Mouse (Mus musculus) granulocyte monocyte progenitor cell, adult 5-6 weeks (primary cell): ENCODE data around the gene Isoc2a. TPM values are rescaled to one million over a fixed set of nuclear protein-coding genes. Genes with fewer than 3 reads are reported as not detected.

Experiments used
- ATAC-seq: replicated peaks from 2 replicates; pipeline ENCODE4 v1.8.0; 2016; ENCODE audit warnings: mild to moderate bottlenecking, moderate TSS enrichment, inconsistent platforms; ENCODE audit not compliant: poor library complexity, severe bottlenecking
- total RNA-seq, 2 experiments: library from RNA; stranded (forward) in 1 of 2; stranded (reverse) in 1 of 2; fragments of 200-712, 200-1000 nt in 1 of 2; fragments of >200 nt in 1 of 2; fragmentation: Nextera tagmentation in 1 of 2; gene quantifications; 2 replicates each; pipeline ENCODE4 v1.2.3; 2014 to 2017

The Isoc2a gene
- total RNA-seq, 2 experiments from 2014 or later, result 5.3 to 10.7 TPM

- ATAC-seq, result no peak
These were observed 56.1 kb downstream of the Isoc2a start for GRCm38 (mm10) chr7:4933103-4933502.

- no peak for ATAC-seq
These were observed 57.4 kb downstream of the Isoc2a start for GRCm38 (mm10) chr7:4934160-4934914.

GRCm38 (mm10) chr7:4936832-4937231 is 59.9 kb downstream of the Isoc2a start:
- no peak for ATAC-seq

GRCm38 (mm10) chr7:4937392-4937791 is 60.4 kb downstream of the Isoc2a start:
- no peak for ATAC-seq

- ATAC-seq, result peak; percentile 65
These were observed 61.5 kb downstream of the Isoc2a start for GRCm38 (mm10) chr7:4938456-4938855.

GRCm38 (mm10) chr7:4940068-4940479 is 63.1 kb downstream of the Isoc2a start:
- ATAC-seq, result peak; percentile 56

- ATAC-seq, result no peak
These were observed 65.7 kb downstream of the Isoc2a start for GRCm38 (mm10) chr7:4942673-4943072.

- ATAC-seq, result peak; percentile 92
These were observed 66.4 kb downstream of the Isoc2a start for GRCm38 (mm10) chr7:4943223-4943815.

Other genes with a start within 250 kb of the Isoc2a start
Only the 30 nearest of the 34 such genes appear.
- gene Hspbp1, start 192.1 kb upstream of the Isoc2a start, total RNA-seq (2014; fragmentation: Nextera tagmentation), result 29.3 and 30.7 TPM in 2 replicates
- gene Hspbp1, start 192.1 kb upstream of the Isoc2a start, total RNA-seq (2017), result 21.9 and 23.7 TPM in 2 replicates
- gene Brsk1, start 186.5 kb upstream of the Isoc2a start, total RNA-seq (2014; fragmentation: Nextera tagmentation), result not detected in 2 replicates
- not detected in 2 replicates for gene Brsk1, start 186.5 kb upstream of the Isoc2a start, total RNA-seq (2017)
- gene Tmem150b, start 151.9 kb upstream of the Isoc2a start, total RNA-seq (2014; fragmentation: Nextera tagmentation), result 32.7 and 33.4 TPM in 2 replicates
- gene Tmem150b, start 151.9 kb upstream of the Isoc2a start, total RNA-seq (2017), result 13.5 and 18.5 TPM in 2 replicates
- gene Kmt5c, start 137.0 kb upstream of the Isoc2a start, total RNA-seq (2014; fragmentation: Nextera tagmentation), result 62.7 and 107 TPM in 2 replicates
- 58.5 and 74.7 TPM in 2 replicates for gene Kmt5c, start 137.0 kb upstream of the Isoc2a start, total RNA-seq (2017)
- gene Cox6b2, start 124.1 kb upstream of the Isoc2a start, total RNA-seq (2014; fragmentation: Nextera tagmentation), result 50.3 and 69.2 TPM in 2 replicates
- gene Cox6b2, start 124.1 kb upstream of the Isoc2a start, total RNA-seq (2017), result 28.9 and 30.7 TPM in 2 replicates
- not detected in 2 replicates for gene Fam71e2, start 105.9 kb upstream of the Isoc2a start, total RNA-seq (2014; fragmentation: Nextera tagmentation)
- not detected in 2 replicates for gene Fam71e2, start 105.9 kb upstream of the Isoc2a start, total RNA-seq (2017)
- gene Il11, start 94.3 kb upstream of the Isoc2a start, total RNA-seq (2014; fragmentation: Nextera tagmentation), result not detected in 2 replicates
- gene Il11, start 94.3 kb upstream of the Isoc2a start, total RNA-seq (2017), result not detected in 2 replicates
- gene Tmem190, start 94.2 kb upstream of the Isoc2a start, total RNA-seq (2014; fragmentation: Nextera tagmentation), result not detected in 2 replicates
- gene Tmem190, start 94.2 kb upstream of the Isoc2a start, total RNA-seq (2017), result not detected in 2 replicates
- 3.2 and 6.2 TPM in 2 replicates for gene Tmem238, start 87.5 kb upstream of the Isoc2a start, total RNA-seq (2014; fragmentation: Nextera tagmentation)
- gene Tmem238, start 87.5 kb upstream of the Isoc2a start, total RNA-seq (2017), result 4.6 and 7.6 TPM in 2 replicates
- 1,827 and 2,944 TPM in 2 replicates for gene Rpl28, start 84.3 kb upstream of the Isoc2a start, total RNA-seq (2014; fragmentation: Nextera tagmentation)
- gene Rpl28, start 84.3 kb upstream of the Isoc2a start, total RNA-seq (2017), result 828 and 1,139 TPM in 2 replicates
- 236 and 240 TPM in 2 replicates for gene Ube2s, start 64.6 kb upstream of the Isoc2a start, total RNA-seq (2014; fragmentation: Nextera tagmentation)
- 230 and 245 TPM in 2 replicates for gene Ube2s, start 64.6 kb upstream of the Isoc2a start, total RNA-seq (2017)
- not detected in 2 replicates for gene Shisa7, start 32.5 kb upstream of the Isoc2a start, total RNA-seq (2014; fragmentation: Nextera tagmentation)
- gene Shisa7, start 32.5 kb upstream of the Isoc2a start, total RNA-seq (2017), result not detected in 2 replicates
- gene Isoc2b, start 6.9 kb upstream of the Isoc2a start, total RNA-seq (2014; fragmentation: Nextera tagmentation), result 11.8 and 13.2 TPM in 2 replicates
- 43.0 and 72.6 TPM in 2 replicates for gene Isoc2b, start 6.9 kb upstream of the Isoc2a start, total RNA-seq (2017)
- gene Gm36210, start 29.4 kb downstream of the Isoc2a start, total RNA-seq (2014; fragmentation: Nextera tagmentation), result not detected in 2 replicates
- gene Gm36210, start 29.4 kb downstream of the Isoc2a start, total RNA-seq (2017), result not detected in 2 replicates
- 4.6 and 7.7 TPM in 2 replicates for gene Zfp628, start 38.1 kb downstream of the Isoc2a start, total RNA-seq (2014; fragmentation: Nextera tagmentation)
- gene Zfp628, start 38.1 kb downstream of the Isoc2a start, total RNA-seq (2017), result 1.0 and 1.2 TPM in 2 replicates
- gene Nat14, start 44.9 kb downstream of the Isoc2a start, total RNA-seq (2014; fragmentation: Nextera tagmentation), result 1.4 TPM in 1 of 2 replicates, not detected in the other
- not detected in 2 replicates for gene Nat14, start 44.9 kb downstream of the Isoc2a start, total RNA-seq (2017)
- not detected in 2 replicates for gene Ssc5d, start 48.6 kb downstream of the Isoc2a start, total RNA-seq (2014; fragmentation: Nextera tagmentation)
- 0.05 TPM in 1 of 2 replicates, not detected in the other for gene Ssc5d, start 48.6 kb downstream of the Isoc2a start, total RNA-seq (2017)
- not detected in 2 replicates for gene Sbk2, start 87.3 kb downstream of the Isoc2a start, total RNA-seq (2014; fragmentation: Nextera tagmentation)
- gene Sbk2, start 87.3 kb downstream of the Isoc2a start, total RNA-seq (2017), result not detected in 2 replicates
- not detected in 2 replicates for gene Sbk3, start 94.0 kb downstream of the Isoc2a start, total RNA-seq (2014; fragmentation: Nextera tagmentation)
- not detected in 2 replicates for gene Sbk3, start 94.0 kb downstream of the Isoc2a start, total RNA-seq (2017)
- 10.0 and 14.1 TPM in 2 replicates for gene Zfp579, start 119.0 kb downstream of the Isoc2a start, total RNA-seq (2014; fragmentation: Nextera tagmentation)
- 2.3 and 11.2 TPM in 2 replicates for gene Zfp579, start 119.0 kb downstream of the Isoc2a start, total RNA-seq (2017)
- 23.3 and 30.7 TPM in 2 replicates for gene Zfp524, start 137.3 kb downstream of the Isoc2a start, total RNA-seq (2014; fragmentation: Nextera tagmentation)
- 8.5 and 9.3 TPM in 2 replicates for gene Zfp524, start 137.3 kb downstream of the Isoc2a start, total RNA-seq (2017)
- 27.4 and 33.9 TPM in 2 replicates for gene Fiz1, start 137.5 kb downstream of the Isoc2a start, total RNA-seq (2014; fragmentation: Nextera tagmentation)
- 15.6 and 23.4 TPM in 2 replicates for gene Fiz1, start 137.5 kb downstream of the Isoc2a start, total RNA-seq (2017)
- not detected in 2 replicates for gene Gm44973, start 138.3 kb downstream of the Isoc2a start, total RNA-seq (2014; fragmentation: Nextera tagmentation)
- 7.5 TPM in 1 of 2 replicates, not detected in the other for gene Gm44973, start 138.3 kb downstream of the Isoc2a start, total RNA-seq (2017)
- gene Zfp865, start 143.2 kb downstream of the Isoc2a start, total RNA-seq (2014; fragmentation: Nextera tagmentation), result 15.2 and 18.2 TPM in 2 replicates
- gene Zfp865, start 143.2 kb downstream of the Isoc2a start, total RNA-seq (2017), result 8.4 and 11.2 TPM in 2 replicates
- 1.8 TPM in 1 of 2 replicates, not detected in the other for gene Ccdc106, start 143.4 kb downstream of the Isoc2a start, total RNA-seq (2014; fragmentation: Nextera tagmentation)
- not detected in 2 replicates for gene Ccdc106, start 143.4 kb downstream of the Isoc2a start, total RNA-seq (2017)
- not detected in 2 replicates for gene 4632433K11Rik, start 157.0 kb downstream of the Isoc2a start, total RNA-seq (2014; fragmentation: Nextera tagmentation)
- 0.57 and 1.2 TPM in 2 replicates for gene 4632433K11Rik, start 157.0 kb downstream of the Isoc2a start, total RNA-seq (2017)
- gene Zfp784, start 161.3 kb downstream of the Isoc2a start, total RNA-seq (2014; fragmentation: Nextera tagmentation), result 0.28 and 0.54 TPM in 2 replicates
- 0.98 and 1.1 TPM in 2 replicates for gene Zfp784, start 161.3 kb downstream of the Isoc2a start, total RNA-seq (2017)
- gene Zfp580, start 174.4 kb downstream of the Isoc2a start, total RNA-seq (2014; fragmentation: Nextera tagmentation), result 1.3 and 7.3 TPM in 2 replicates
- gene Zfp580, start 174.4 kb downstream of the Isoc2a start, total RNA-seq (2017), result 1.2 and 1.3 TPM in 2 replicates
- 204 and 227 TPM in 2 replicates for gene U2af2, start 185.0 kb downstream of the Isoc2a start, total RNA-seq (2014; fragmentation: Nextera tagmentation)
- 253 and 265 TPM in 2 replicates for gene U2af2, start 185.0 kb downstream of the Isoc2a start, total RNA-seq (2017)
- gene Epn1, start 203.1 kb downstream of the Isoc2a start, total RNA-seq (2014; fragmentation: Nextera tagmentation), result 56.6 and 57.4 TPM in 2 replicates
- gene Epn1, start 203.1 kb downstream of the Isoc2a start, total RNA-seq (2017), result 34.4 and 62.6 TPM in 2 replicates